Mouse (Mus musculus) urinary bladder, postnatal 10 days (tissue): ENCODE measurements around the gene C330021F23Rik.
A peak's percentile ranks its signal among the peaks of the same experiment; 100 is the strongest.

Experiments
- DNase-seq: peaks from one replicate; pipeline ENCODE4 v3.0.0; 2022; ENCODE audit warnings: low spot score

C330021F23Rik gene

DNA sequence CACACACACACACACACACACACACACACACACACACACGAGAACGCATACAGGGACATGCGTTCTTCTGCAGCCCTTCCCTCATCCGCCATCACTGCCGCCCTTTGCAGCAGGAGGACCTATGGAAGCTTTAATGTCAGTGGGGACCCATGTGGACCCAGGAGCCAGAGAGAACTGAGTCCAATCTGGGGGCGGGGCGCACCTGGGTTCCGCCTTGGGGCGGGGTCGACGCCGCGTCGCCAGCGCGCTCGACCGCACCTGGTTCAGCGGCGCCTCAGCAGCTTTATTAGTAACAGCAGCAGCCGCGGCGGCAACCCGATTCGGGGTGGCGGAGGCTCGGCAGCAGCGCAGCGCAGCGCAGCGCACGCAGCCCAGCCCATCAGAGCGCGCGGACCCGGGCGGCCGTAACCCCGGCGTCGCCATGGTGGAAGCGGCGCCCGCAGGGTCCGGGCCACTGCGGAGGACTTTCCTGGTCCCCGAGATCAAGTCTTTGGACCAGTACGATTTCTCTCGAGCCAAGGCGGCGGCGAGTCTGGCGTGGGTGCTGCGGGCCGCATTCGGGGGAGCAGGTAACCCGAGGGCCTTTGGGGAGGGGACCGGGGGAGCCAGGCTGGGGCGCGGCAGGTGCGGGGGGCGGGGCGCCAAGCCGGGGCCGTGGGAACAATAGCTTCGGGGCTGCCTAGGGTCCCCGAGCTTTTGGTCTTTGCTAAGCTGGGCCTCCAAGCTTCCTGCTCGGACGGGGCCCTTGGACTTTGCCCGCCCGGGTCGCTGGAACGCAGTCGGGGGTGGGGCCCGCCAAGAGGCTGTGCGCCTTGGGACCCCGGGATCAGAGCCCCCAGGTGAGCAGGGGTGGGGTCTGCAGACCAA is 19.8 kb downstream of the C330021F23Rik start:
- DNase-seq: no peak

DNA sequence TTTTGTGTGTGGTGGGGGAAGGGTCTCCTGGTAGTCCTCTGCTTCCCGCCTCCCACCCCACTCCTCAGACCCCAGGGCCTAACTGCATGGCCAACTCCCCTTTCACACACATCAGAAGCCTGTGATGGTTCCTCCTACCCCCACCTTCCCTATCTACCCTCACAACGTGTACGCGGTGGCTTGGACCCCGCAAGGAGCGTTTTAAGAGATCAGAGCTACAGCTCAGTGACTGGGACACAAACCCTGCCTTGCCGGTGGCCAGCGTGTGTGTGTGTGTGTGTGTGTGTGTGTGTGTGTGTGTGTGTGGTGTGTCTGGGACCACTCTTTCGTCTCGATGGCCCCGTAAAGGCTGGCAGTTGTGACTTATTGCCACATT is 20.5 kb downstream of the C330021F23Rik start:
- DNase-seq: no peak

DNA sequence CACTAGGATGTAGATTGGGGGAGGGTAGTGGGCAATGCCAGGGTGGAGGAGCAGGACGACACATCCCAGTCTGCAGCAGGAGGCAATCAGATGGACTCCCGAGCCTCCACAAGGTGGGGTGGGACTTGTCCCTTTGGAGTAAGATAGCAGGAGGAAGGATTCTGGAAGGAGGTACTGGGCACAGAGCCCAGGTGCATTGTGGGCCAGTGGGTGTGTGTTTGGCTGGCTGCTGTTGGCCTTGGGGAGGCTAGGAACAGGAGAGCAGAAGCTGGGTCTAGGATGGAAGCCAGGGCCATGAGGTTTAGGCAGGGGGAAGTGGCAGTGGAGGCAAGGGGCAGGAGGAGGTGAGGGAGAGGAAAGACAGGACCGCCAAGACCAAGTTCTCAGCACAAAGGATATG is 25.7 kb downstream of the C330021F23Rik start:
- no peak for DNase-seq

DNA sequence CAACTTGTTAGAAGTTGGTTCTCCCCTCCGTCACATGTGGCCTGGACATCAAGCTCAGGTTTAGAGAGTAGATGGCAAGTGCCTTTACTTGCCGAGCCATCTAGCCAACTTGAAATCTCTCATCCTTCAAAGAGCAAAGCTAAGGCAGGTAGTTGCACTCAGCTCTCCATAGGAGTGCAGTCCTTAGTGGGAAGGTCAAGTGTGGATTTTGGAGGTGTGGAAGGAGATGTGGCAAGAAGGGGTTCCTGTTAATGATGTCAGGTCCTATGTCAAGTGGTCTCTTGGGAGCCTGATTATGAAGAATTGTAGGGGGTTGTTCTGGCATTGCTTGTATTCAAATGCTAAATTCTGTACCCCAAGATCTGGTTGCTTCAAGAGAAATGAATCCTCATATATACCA is 26.7 kb downstream of the C330021F23Rik start:
- DNase-seq: no peak

DNA sequence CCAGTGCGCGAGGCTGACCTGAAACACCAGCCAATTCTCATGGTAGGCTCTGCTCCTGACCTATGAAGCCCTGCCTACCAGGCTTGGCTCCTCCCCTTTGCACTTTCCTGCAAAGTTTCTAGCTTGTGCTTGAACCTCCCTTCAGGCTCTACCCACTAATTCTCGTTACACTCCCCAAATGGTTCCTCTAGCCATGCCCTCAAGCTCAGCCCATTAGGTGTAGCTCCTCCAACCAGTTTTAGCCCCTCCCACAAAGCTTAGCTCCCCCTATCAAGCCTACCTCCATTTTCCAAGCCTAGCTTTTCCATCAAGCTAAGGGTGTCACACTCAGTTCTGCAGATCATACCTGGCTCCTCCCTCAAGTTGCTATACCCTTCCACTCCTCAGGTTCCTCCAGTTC is 30.3 kb downstream of the C330021F23Rik start:
- DNase-seq: no peak

DNA sequence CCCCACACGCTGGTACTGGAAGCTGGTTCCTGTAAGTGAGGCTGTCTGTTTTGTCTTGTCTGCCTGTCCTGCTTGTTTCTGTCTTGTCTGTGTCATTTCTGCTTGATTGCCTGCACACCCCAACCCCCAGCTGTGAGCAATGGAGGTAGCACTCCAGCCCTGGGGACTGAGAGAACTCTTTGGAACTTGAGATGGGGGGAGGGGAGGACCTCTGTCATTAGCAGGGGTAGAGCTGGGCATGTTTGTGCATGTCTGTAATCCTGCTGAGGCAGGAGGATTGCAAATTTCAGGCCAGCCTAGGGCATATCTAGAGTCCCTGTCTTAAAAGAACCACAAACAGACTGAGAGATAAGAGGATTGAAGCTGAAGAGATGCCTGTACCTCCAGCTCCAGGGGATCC is 31.4 kb downstream of the C330021F23Rik start:
- DNase-seq: no peak

DNA sequence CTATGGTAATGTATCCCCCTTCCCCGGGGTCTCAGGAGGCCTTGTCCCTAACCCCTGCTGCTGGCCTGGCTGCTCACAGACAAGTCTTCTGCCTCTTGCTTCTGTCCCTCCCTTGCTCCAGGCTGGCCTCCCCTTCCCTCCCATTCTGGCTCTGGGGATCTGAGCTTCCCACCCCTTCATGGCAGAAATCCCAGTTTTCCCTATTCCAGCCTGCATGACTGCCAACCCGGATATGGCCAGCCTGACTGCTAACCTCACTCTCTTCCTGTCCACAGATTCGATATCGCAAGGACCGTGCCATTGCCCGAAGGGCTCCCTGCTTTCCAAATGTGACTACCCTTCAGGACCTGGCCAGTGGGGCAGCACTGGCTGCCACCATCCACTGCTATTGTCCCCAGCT is 32.6 kb downstream of the C330021F23Rik start:
- DNase-seq: no peak

DNA sequence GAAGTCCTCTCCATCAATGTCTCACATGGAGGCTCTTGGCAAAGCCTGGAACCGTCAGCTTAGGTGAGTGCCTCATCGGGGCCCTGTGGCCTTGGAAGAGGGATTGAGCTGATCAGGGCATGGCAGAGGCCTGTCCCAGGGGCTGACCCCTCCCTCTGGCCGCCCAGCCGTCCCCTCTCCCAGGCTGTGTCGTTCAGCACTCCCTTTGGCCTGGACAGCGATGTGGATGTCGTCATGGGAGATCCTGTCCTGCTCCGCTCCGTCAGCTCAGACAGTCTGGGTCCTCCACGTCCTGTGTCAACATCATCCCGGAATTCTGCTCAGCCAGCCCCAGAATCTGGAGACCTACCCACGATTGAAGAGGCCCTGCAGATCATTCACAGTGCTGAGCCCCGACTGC is 35.6 kb downstream of the C330021F23Rik start:
- no peak for DNase-seq

DNA sequence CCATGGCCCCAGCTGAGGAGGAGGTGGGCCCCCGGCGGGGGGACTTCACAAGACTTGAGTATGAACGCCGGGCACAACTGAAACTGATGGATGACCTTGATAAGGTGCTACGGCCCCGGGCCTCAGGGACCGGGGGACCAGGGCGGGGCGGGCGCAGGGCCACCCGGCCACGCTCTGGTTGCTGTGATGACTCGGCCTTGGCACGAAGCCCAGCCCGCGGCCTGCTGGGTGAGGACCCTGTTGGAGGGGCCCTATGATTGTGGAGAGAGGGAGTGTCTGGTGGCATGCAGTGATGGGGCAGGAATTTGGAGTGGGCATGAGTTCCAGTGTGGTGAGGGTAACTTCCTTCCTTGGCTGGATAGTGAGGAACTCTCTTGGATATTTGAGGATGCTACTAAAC is 38.8 kb downstream of the C330021F23Rik start:
- DNase-seq: no peak

DNA sequence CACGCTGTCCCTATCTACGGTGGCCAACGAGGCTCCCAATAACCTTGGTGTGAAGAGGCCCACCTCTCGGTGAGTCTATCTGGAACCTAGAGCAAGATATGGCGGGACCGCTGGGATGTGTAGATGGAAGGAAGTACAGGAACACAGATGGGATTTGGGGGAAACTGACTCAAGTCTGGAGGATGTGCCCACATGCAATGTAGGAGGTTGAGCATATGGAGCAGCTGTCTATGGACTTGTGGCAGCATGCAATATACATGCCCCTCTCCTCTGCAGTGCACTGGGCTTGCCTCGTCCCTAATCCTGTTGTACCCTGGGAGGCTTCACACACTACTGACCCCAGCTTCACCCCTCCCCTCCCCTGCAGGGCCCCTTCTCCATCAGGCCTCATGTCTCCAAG is 40.0 kb downstream of the C330021F23Rik start:
- DNase-seq: no peak

DNA sequence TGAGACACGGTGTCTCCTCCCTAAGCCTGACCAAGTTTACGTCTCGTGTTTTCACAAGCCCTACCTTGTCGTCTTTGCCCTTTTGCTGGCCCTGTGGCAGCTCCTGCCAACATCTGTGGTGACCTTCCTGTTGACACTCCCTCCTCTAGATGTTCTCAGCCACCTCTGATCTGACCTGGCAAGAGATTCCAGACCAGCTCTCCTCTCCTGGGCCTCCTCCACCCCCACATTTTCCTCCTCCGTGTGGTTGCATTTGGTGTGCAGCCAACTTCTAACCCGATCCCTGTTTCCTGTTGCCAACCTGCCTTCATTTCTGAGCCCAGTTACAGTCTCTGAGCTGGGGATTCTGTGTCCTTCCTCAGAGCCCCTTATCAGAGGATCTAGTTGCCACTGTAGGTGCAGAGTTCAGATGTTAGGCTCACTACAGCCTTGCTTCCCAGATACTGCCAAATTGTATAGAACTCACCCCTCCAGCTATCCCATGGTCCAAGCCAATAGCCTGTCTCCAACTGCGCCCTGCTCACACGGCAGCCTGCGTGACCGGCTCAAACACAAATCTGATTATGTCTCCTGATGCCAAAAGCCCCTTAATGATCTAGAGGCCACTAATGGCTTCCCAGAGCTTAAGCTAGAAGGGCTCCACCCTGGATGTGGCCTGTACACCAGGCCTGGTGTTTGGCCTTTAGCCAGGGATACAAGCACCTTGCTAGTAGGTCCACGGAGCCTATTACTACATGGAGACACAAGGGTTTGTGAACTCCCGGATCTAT is 41.4 kb downstream of the C330021F23Rik start:
- no peak for DNase-seq

DNA sequence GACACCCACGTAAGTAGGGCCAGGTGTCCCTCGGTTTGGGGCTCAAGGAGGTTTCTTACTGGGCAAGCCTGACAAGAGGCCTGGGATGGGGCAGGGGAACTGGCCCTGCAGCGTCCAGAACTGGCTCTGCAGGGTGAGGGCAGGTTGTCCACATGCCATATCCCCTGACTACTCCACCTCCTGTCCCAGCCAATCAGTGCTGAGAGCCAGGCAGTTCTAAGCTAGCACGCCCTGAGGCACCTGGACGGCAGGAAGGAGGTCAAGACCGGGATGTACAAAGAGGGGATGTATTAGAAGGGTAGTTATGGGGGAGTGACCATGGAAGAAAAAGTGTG is 42.0 kb downstream of the C330021F23Rik start:
- DNase-seq: no peak

DNA sequence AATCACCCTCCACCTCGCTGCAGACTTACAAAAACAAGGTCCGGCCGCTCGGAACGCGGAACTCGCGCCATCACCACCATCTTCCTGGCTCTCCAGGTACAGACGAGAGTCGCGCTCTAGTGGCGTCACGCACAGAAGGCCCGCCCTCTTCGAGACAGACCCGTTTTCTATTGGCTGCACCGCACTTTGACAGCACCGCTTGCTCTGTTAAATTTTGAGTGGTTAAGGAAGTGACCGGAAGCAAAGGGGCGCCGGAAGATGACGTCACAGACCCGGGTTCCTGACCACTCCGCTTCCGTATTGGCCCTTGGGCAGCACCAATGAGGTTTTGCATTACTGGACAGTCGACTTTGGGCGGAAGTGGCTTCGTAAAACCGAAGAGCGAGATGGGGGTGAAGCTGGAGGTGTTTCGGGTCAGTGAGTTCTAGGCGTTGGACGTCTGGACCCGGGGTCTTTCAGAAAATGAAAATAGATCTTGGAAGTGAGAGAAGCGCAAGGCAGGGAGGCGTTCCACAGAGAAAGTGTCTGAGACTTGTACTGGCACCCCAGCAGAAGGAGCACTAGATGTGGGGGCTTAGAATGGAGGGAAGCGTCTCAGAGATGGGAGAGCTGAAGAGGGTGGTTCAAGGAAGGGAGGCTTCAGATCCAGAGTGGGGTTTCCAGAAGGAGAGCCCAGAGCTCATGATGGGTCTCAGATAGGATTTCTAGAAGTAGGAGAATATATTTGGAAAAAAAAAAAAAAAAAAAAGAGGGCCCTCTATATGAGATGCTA is 53.6 kb downstream of the C330021F23Rik start, which contains the start of the genes Xab2 and Pet100:
Gene Xab2, minus strand, starts transcription at position 118 of the 772 bp plus-strand sequence.
Gene Pet100, plus strand, starts transcription at position 350 of the 772 bp plus-strand sequence.
- peak; percentile 96 for DNase-seq

DNA sequence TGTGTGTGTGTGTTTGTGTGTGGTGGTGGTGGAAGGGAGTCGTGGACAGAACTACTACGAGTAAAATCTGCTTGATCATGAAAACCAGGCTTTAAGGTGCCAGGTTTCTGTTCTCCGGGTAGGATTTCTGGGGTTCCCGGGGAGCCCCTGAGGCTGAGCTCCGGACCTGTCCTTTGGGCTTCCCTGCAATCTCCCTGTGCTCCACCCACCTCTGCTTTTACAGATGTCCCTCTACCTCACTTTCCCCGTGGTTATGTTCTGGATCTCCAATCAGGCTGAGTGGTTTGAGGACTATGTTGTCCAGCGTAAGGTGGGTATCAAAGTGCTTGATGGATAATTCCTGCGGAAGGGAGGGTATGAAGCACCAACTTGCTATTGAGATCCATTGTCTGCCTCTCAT is 54.3 kb downstream of the C330021F23Rik start:
- no peak for DNase-seq

DNA sequence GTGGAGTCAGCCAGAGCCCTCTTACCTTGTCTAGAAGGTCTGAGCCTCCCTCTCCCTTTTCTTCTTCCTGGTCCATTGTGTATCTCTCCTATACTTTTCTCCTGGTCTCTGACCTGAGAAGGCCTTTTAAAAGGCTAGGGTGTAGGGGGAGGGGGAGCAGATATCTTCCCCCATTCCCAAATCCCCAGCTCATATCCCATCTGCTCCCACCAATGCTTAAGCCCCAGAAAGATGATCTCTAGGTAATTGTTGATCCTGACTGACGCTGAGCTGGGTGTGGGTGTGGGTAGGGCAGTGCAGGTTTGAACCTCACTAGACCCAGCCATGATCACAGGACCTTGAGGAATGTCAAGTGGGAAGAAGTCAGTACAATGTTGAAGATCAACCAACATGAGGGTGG is 57.7 kb downstream of the C330021F23Rik start, which contains the start of gene Pcp2:
Gene Pcp2, minus strand, starts transcription at position 101 of the 400 bp plus-strand sequence.
- DNase-seq: no peak

DNA sequence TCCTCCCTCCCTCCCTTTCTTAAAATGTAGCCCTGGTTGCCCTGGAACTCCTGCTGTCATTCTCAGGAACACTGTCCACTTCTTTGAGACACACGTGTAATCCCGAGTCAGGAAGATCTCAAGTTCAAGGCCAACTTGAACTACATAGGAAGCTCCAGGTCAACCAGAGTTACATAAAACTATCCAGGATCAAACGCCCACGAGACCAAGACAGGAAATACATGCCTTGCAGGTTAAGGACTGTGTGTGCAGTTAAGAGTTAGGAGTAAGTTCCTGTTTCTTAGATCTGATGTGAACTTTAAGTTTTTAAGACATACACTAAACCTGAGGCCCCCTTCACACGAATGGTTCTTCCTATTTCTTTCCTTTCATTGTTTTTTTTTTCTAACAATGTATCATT is 59.2 kb downstream of the C330021F23Rik start:
- DNase-seq: no peak

DNA sequence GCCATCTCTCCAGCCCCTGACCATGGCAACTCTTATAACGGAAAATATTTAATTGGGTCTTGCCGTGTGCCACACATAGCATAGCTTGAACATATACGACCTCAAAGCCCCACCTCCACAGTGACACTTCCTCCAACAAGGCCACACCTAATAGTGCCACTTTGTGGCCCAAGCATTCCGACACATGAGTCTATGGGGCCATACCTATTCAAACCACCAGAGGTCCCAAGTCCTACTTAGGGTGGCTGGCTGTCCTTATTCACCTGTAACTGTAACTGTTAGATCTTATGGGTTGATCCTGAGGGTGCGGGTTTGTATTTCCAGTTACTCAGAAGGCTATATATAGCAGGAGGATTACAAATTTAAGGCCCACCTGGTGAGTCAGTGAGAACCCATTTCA is 60.2 kb downstream of the C330021F23Rik start:
- no peak for DNase-seq

DNA sequence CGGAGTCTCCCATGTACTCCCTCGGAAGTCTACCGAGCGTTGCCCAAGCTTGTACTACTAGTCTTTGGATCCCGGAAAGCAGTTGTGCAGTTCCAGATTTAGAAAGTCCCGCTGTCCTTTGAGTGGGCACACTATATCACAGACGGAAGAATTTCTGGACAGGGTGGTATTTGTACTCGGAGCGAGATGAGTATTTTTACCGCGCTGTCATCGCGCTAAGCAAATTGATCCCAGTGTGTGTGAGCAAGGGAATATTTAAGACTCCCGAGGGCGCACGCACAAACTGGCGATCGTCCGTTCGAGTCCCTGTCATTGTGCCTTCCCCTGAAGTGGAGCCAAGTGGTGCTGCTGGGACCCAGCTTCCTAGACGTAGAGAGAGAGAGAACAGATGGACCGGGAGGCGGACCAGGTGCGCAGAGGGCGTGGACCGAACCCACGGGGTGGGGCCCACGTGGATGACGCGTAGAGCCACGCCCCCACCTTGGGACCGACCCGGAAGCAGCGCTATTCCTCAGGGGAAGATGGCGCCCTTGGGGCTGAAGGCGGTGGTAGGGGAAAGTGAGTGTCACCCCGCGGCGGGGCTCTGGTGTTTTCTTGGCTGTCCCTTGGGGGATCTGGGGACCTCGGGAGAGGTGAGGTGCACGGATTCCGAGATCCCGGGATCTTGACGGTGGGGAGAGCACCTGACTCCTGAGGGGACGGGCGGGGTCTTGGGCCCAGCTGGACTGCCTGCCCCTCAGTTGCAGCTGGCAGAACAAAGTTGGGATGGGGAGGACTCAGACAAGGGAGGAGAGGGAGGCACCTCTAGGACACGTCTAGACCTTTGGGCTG is 63.1 kb downstream of the C330021F23Rik start, which contains the start of gene Stxbp2:
Gene Stxbp2, plus strand, starts transcription at position 309 of the 831 bp plus-strand sequence.
- no peak for DNase-seq

DNA sequence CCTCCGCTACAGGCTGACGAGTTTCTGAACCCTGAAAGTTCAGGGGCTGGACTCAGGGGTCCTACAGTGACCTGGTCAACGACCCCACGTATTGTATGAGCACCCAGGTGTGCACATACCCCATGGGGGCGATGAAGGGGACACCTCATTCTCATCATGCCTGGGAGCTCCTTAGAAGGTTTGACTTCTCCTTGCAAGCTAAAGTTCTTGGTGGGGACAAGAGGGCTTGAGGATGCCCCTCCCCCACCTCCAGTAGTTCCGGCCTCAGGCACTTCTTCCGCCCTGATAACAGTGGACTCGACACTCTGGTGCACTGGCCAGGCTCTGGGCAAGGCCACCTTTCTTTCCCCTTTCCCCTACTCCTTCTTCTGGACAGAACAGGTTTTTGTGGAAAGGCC is 63.7 kb downstream of the C330021F23Rik start:
- no peak for DNase-seq
